Mouse (Mus musculus): ENCODE measurements at regions not wholly inside any gene's neighbourhood (a gene's known extent, or its start where the extent isn't known, plus 50 kb on each side); places are given as distances from the start of the nearest gene placed in this dataset.

DNA sequence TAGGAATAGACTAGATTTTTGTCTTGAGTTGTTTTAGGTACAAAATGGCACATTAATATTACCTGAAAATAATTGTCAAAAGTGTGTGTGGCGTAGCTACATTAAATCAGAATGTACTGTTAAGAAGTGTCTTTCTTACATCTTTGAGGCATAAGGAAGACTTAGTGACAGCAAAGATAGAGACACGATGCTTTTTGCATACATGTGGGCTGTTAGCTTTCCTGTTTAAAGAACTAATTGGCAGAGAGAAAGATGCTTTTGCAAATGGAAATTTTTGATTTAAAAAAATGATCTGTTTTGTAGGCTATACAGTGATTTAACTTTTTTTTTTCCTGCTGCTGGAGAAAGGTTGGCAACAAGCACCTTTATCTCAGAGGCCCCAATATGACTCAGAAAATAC lies 82.9 kb upstream of the Sstr4 start:
- TF ChIP-seq CTCF (IDR thresholded peaks at IDR 0.05; ENCODE audit: low read depth, low read length): no peak
- no peak for TF ChIP-seq POLR2A (IDR thresholded peaks at IDR 0.05; ENCODE audit: insufficient read depth, low read length)
